In genomic region chr3:106721397-106722027, GRCm38 (mm10) we compare ENCODE assay signal across 8 mouse cellular contexts. TPM values are rescaled to one million over a fixed set of nuclear protein-coding genes. Genes with fewer than 3 reads are reported as not detected.
DNase-seq lines count a peak whose midpoint lies in the region; ATAC-seq lines count a peak whose summit lies in the region.

No protein-coding gene starts in this region.

- H3K36me3 ChIP-seq in heart, embryonic 13.5 days = no peaks in the 10 kb centered on the region
- H3K36me3 ChIP-seq in liver, embryonic 12.5 days = no peaks in the 10 kb centered on the region
- H3K36me3 ChIP-seq in stomach, embryonic 15.5 days = no peaks in the 10 kb centered on the region

- H3K27me3 ChIP-seq in heart, embryonic 13.5 days (replicated peaks) = peaks cover 11% of the 10 kb centered on the region
- peaks cover 7% of the 10 kb centered on the region; the same call in 1 of the 2 replicates for H3K27me3 ChIP-seq in liver, embryonic 12.5 days (replicated peaks)
- H3K27me3 ChIP-seq in stomach, embryonic 15.5 days (replicated peaks) = no peaks in the 10 kb centered on the region

- peak; percentile 99 for DNase-seq in CD4-positive, CD25-positive, alpha-beta regulatory T cell, adult 2 months (ENCODE audit: low read depth, low spot score)
- DNase-seq in fat pad, adult 2 months (ENCODE audit: extremely low read depth, low read depth, low spot score) = peak; percentile 84
- DNase-seq in kidney, postnatal 10 days = peak; percentile 98
- peak; percentile 99 for DNase-seq in natural killer cell, adult 2 months (ENCODE audit: low spot score in 2 of 2)

- H3K4me3 ChIP-seq in brown adipose tissue, adult 24 weeks (ENCODE audit: insufficient read depth, low read depth, low read length) = peak overlapping the region; percentile 86
- H3K4me3 ChIP-seq in heart, embryonic 13.5 days = peak overlapping the region; percentile 78
- peak overlapping the region; percentile 64 for H3K4me3 ChIP-seq in liver, embryonic 12.5 days
- H3K4me3 ChIP-seq in stomach, embryonic 15.5 days (replicated peaks) = peak overlapping the region; percentile 70

- H3K9me3 ChIP-seq in heart, embryonic 13.5 days = no peaks in the 10 kb centered on the region; the same call in 1 of the 2 replicates
- H3K9me3 ChIP-seq in liver, embryonic 12.5 days (replicated peaks) = no peaks in the 10 kb centered on the region
- H3K9me3 ChIP-seq in stomach, embryonic 15.5 days = no peaks in the 10 kb centered on the region; the same call in 1 of the 2 replicates

- H3K4me1 ChIP-seq in brown adipose tissue, adult 24 weeks (ENCODE audit: control insufficient read depth, insufficient read depth, insufficient read length, low read length) = no peaks in the 10 kb centered on the region
- H3K4me1 ChIP-seq in heart, embryonic 13.5 days = 0 out of 2 replicates have a peak, but pooled peaks cover 4% of the 10 kb centered on the region
- H3K4me1 ChIP-seq in liver, embryonic 12.5 days = no peaks in the 10 kb centered on the region
- H3K4me1 ChIP-seq in stomach, embryonic 15.5 days = no peaks in the 10 kb centered on the region

- H3K9ac ChIP-seq in heart, embryonic 13.5 days = peak overlapping the region; percentile 83
- peak overlapping the region; percentile 63 for H3K9ac ChIP-seq in liver, embryonic 12.5 days
- peak overlapping the region; percentile 37; the same call in 1 of the 2 replicates for H3K9ac ChIP-seq in stomach, embryonic 15.5 days

- H3K4me2 ChIP-seq in heart, embryonic 13.5 days = peak overlapping the region; percentile 79
- peak overlapping the region; percentile 75 for H3K4me2 ChIP-seq in liver, embryonic 12.5 days
- H3K4me2 ChIP-seq in stomach, embryonic 15.5 days = peak overlapping the region; percentile 57

- H3K27ac ChIP-seq in brown adipose tissue, adult 24 weeks (replicated peaks; ENCODE audit: low read depth, low read length) = peak overlapping the region; percentile 87
- peak overlapping the region; percentile 99 for H3K27ac ChIP-seq in heart, embryonic 13.5 days (replicated peaks)
- peak overlapping the region; percentile 87 for H3K27ac ChIP-seq in liver, embryonic 12.5 days
- peak overlapping the region; percentile 97 for H3K27ac ChIP-seq in stomach, embryonic 15.5 days

- WGBS in heart, embryonic 13.5 days = 2% methylated on average over 31 of the region's 31 CpGs
- 2% methylated on average over 31 of the region's 31 CpGs for WGBS in liver, embryonic 12.5 days (ENCODE audit: insufficient replicate concordance)
- whole genome bisulfite sequencing in stomach, embryonic 15.5 days = 1% methylated on average over 31 of the region's 31 CpGs

- ATAC-seq in heart, embryonic 13.5 days (ENCODE audit: extremely low read depth, insufficient number of reproducible peaks, low FRiP score, low TSS enrichment) = peak; percentile 97
- peak; percentile 96 for ATAC-seq in liver, embryonic 12.5 days
- ATAC-seq in stomach, embryonic 15.5 days (ENCODE audit: insufficient read depth, low FRiP score, low read depth) = peak; percentile 98

RNA-seq across cellular contexts. Expression of gene Lrif1, which starts 36.7 kb away (rescaled TPM):
- polyA plus RNA-seq in brown adipose tissue, adult 24 weeks (2012; ENCODE audit: insufficient read depth, insufficient read length, missing spikeins) = 9.6 and 14.1 TPM in 2 replicates
- polyA plus RNA-seq in heart, embryonic 13.5 days (2015; fragmentation: Nextera tagmentation; extraction: Ambion mirVana) = 11.0 and 11.6 TPM in 2 replicates
- 6.1 and 6.7 TPM in 2 replicates for polyA plus RNA-seq in liver, embryonic 12.5 days (2016; fragmentation: Nextera tagmentation; extraction: Ambion mirVana)
- 15.6 and 16.0 TPM in 2 replicates for polyA plus RNA-seq in stomach, embryonic 15.5 days (2015; fragmentation: Nextera tagmentation; extraction: Ambion mirVana)

Comparison
In these comparisons a context has a peak if more than half of its experiments do, and no peak if none do; other contexts are left out.
1. Peak in every context shown above with its lines: DNase-seq, ATAC-seq, H3K4me3 ChIP-seq and H3K27ac ChIP-seq.